Mouse (Mus musculus) embryo, embryonic 10 days (tissue): ENCODE results near the gene Nav3.

Experiments used
- DNase-seq: peaks from one replicate; pipeline ENCODE4 v3.0.0-alpha.2; 2015; ENCODE audit warnings: low spot score

The Nav3 gene

DNA sequence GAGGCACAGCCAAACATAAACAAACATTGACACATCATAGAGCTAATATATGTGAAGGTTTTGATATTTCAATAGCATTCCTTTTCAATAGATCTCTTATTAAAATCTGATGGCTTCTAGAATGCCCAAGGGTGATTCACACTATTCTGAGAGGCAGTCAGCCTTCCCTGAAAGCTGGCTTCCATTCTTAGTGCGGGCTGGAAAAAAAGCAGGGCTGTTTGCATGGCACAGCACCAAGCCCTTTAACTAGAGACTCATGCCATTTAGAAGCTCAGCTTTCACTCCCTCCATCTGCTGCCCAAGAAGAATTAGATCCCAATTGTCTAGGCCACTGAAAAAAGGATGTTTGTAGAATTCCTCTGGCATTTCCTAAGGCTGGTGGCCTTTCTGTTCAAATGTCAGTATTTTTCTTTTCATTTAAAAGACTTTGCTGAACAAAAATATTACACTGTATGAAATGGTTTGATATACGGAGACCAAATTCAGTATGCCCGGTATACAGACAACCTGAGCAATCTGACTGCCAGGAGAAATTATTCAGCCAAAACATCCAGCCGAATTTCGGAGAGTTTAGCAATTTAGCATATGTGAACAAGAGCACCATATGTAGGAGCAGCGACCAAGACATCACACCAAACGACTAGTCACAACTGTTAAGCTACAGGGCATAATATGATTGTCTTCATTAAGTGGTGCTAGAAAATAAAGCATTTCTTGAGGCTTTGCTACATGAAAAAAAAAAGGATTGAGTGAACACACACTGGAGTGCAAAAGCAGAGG is 263.8 kb downstream of the Nav3 start:
- no peak for DNase-seq

DNA sequence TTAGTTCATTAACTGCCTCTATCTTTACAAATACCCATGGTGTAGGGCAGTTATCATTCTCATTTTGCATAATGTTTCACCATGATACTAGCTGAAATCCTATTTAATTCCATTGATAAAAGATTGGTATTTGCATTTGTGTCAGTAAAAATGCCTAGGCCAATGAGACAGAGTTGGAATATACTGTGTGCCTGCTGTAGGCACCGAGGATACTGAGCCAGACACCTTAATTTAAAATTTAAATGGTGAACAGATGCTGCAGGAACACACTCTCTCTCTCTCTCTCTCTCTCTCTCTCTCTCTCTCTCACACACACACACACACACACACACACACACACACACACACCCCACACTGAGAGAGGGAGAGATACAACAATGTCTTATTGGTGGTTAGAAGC is 269.8 kb downstream of the Nav3 start:
- DNase-seq, result no peak

DNA sequence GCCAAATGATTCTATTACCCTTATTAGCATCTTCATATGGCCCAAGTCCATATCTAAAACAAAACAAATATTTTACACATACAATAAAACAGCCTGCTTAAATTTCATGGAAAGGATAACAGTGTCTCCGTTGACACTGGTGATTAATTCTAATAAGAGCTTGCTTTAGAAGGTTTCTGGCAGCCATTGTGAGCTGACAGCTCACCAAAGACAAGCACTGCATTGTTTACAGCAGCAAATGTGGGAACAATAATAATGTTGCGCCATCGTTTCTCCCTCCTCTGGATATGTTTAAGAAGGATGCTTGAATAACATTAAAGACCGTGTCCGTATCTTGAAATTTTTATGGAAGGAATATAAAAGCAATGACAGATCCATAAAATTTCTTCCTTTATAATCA is 280.1 kb downstream of the Nav3 start:
- DNase-seq, result no peak

DNA sequence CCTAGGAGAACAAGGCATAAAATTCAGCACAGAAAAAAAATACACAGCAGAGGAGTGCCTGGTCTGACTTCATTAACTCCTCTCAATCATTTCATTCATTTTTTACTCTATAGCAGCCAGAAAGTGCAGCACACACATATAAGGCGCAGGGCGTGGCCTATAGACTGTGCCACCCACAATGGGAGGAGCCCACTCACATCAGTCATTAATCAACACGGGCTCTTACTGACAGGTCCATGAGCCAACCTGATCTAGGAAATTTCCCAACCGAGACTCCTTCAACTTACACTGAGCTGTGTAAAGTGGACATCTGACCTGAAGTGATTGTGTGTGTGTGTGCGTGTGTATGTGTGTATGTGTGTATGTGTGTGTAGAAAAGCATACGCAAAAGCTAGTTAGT is 286.6 kb downstream of the Nav3 start:
- DNase-seq, result no peak

DNA sequence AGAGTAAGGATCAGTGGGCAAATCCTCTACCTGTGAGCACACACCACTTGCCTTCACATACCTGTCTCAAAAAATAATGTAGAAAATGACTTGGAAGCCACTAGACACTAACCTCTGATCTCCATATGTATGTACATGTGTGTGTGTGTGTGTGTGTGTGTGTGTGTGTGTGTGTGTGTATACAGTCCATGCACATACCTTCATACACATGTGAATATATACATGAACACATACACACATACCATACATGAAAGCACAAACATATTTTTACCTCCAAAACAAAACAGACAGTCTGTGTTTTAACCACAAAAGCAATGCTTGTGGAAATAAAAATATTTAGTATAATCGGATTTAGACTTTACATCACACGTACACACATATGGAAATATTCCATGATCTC is 287.1 kb downstream of the Nav3 start:
- DNase-seq, result no peak

DNA sequence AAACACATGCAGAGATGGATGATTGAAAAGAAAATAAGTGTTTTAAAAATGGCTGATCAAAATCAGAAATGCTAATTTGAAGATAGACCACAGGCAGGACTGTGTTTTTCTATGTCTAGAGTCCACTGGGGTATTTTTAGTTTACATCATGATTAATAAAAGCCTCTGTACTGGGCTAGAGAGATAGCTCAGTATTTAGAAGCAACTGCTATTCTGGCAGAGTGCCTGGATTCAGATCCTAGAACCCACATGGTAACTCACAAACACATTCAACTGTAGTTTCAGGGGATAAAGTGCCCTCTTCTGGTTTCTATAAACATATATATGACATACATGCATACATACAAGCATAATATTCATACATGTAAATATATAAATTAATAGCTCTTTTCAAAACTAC is 293.4 kb downstream of the Nav3 start:
- no peak for DNase-seq

DNA sequence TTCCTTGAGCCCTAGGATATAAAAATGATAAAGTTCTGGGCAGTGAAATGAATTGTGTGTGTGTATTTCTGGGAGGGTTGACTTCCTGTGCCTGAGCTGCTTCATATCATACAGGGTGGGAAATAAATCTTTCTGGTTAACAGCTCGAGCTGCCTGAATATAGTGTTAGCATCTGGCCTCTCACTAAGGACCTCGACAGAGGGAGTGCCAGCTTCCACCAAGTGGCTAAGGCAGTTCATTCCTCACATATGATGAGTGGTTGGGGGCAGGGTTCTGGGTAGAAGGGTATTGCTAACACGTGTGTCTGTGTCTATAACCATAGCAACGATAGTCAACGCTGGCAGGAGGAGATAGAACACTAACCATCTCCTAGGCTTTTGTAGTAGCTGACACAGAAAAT is 295.1 kb downstream of the Nav3 start:
- DNase-seq, result no peak

DNA sequence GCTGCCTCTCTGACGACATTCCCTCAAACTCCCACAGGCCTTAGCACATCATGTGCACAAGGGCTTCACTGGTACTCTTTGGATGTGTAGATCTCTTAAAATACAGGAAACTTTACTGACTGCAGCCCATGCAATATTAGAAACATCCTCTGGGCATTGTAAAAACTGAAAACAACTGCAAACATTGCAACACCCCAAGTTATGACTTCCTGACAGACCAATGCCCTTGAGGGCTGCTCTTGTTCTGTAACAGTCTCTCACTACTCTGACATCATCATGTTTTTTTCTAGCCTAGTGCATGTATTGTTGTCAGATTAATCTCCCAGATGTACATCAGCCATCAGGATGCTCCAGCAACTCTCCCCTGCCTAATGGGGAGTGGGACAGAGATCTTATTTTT is 296.5 kb downstream of the Nav3 start:
- no peak for DNase-seq

DNA sequence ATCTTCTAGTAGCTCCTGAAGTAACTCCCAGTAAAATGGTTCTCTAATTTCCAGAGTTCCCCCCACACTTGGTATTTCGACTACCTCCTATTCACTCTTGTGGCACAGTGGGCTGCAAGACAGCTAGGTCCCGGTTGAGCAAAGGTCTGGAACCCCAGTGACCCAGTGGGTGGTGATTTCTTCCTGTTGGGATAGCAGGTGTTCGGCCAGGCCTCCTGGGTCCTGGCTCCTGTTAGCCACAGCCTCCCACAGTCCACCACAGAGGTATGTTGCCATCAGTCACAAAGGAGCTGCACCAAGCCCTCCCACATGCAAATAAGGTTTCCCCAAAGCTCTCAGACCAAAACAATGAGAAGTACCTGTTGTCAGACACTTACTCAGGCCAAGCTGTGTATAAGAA is 297.9 kb downstream of the Nav3 start:
- DNase-seq, result no peak

GRCm38 (mm10) chr10:110156412-110156811 is 299.6 kb downstream of the Nav3 start:
- DNase-seq, result no peak

DNA sequence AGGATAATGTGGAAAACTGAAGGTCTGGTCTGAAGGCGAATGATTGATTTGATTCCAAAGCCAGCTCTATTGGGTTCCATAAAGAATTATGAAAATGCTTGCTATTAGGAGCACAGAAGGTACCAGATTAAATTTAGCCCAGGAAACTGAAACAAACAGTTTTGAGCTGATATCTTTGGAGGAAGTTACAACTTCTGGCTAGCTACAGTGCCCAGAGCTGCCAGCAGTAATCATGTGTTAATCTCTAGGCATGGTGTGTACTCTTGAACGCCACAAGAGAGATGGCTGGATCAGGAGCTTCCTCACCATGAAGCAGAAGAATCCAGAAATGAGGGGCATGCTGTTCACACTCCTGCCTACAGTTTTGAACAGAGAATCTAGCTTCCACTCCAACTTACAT is 300.5 kb downstream of the Nav3 start:
- no peak for DNase-seq

DNA sequence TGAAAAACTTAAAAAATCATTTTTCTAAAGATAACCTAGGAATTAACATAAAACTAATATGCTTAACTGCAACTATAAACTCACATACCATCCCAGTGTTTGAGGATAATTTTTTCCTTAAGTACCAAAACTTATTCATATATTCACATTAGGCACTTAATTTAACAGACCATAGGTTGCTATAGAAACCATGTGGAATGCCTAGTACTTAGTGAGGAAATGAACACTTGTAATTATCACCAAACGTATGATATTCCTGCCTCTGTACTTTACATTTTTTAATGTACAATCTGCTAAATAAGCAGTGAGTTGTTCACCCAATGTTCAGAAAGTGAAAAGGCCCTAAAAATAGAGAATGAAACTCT is 301.1 kb downstream of the Nav3 start:
- no peak for DNase-seq

GRCm38 (mm10) chr10:110154001-110154872 is 301.8 kb downstream of the Nav3 start:
- DNase-seq, result no peak

DNA sequence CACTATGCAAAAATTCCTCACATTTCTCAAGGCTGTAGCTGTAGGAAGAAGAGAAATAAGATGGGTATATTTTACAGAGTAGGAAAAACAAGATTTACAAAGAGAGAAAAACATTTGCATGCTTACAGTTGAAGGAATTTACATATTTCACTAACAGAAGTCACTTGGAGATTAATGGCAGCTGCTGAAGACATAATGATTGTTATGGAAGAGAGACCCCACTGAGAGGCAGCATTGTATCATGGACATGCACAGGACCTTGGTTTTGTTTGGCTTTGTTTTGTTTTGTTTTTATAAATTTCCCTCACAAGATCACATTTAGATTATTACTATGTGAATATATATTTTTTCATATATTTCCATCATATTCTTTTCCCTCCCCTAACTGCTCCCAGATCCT is 335.4 kb downstream of the Nav3 start:
- DNase-seq, result no peak

DNA sequence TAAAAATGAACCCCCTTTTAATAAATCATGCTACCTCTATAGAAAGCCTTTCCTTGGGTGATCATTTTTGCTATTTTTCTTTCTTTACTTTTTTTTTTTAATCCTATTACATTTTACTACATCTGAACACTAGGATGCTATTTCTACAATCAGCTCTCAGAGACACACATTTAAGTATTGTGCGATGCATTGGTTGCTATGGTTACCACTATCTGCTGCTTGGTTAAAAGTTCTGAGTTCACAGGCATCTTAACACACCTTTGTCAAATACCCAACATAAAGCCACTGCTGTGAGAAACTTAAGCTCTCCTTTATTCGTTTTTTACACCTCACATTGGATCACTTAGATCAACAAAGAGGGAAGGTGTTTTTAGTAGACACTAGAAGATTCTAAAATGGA is 338.7 kb downstream of the Nav3 start:
- no peak for DNase-seq

DNA sequence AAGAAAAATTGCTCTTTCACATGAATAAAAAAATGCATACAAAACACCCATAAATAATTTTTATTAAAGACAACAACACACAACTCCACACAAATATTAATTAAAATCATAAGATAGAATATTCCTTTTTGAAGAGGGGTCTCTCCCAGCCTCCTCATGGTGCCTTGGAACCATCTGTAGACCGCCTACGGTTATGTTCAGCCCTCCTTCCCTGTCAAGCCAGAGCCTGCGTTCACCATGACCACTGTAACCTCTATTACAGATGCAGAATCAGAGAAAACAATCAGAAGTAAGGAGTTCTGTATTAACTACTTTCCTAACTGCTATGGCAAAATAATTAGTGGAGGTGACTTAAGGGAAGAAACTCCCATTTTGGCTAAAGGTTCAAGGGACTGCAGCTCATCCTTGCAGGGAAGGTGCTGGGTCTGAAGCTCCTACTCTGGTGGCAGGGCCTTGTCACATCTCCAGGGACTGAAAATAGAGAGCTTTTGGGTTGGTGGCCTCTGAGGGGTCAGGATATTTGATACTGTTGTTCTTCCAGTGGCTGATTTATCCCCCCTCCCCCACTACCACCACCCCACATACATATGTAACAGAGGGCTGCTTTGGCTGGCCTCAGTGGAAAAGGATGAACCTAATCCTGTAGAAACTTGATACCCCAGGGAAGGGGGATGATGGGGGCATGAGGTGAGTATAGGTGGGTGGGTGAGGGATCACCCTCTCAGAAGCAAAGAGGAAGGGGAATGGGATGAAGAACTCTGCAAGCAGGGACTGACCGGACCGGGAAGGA is 343.1 kb downstream of the Nav3 start:
- DNase-seq, result no peak

- no peak for DNase-seq
These were observed 352.7 kb downstream of the Nav3 start for GRCm38 (mm10) chr10:110103255-110103654.

GRCm38 (mm10) chr10:110102231-110102630 is 353.8 kb downstream of the Nav3 start:
- no peak for DNase-seq

DNA sequence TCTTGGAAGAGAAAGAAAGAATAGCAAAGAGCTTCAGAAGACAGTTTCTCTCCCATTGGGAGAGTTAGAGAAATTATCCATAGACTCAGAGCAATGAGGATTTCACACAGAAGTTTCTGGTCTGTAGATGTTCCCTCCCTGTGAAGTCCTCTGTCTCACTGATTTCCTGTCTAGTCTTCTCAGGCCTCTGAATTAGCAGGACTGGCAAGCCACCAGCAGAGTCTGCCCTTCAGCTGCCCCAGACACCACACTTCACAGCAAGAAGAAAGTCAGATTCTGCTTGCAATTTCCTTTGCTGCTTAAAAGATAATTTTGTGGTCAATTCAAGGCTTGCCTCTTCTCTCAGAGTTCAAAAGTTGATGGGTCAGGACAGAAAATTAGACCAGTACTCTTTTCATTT is 361.6 kb downstream of the Nav3 start:
- no peak for DNase-seq

GRCm38 (mm10) chr10:110088444-110089061 is 367.5 kb downstream of the Nav3 start:
- DNase-seq, result no peak

- no peak for DNase-seq
These were observed 370.1 kb downstream of the Nav3 start for GRCm38 (mm10) chr10:110085903-110086302.

DNA sequence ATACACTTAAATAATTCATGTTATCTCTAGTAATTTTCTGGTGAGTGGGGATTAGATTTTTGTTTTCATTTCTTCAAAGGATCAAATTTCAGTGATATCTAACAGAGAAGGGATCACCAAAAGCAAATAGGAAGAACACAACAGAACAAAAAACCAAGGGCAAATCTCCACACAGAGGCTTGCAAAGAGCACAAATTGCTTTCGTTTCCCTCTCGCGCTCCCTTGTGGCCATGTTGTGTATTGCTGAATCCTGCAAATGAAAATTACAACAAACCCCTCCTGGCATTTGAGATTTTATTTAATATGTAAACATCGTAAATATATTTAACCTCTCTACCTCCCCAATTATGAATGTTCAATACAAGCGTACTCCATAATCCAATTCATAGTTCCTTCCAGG is 370.8 kb downstream of the Nav3 start:
- peak; percentile 67 for DNase-seq
